Mouse (Mus musculus): ENCODE measurements around the gene Dio3.

Gene Dio3

DNA sequence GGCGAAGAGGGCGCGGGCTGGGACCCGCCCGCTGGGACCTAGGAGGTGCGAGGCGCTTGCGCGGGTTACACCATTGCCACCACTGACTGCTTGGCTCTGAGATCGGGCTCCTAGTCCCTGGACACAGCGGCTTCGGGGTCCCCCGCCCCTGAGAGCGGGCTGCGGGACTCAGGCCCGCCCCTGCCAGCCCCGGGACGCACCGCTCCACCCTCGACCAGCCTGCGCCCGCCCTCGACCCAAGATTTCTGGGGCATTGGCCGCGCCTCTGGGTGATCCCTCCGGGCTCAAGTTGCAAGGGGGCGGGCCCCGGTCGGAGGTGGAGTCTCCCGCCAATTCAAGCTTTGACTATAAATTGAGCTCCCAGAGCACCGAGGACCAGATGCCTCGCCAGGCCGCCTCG is at the start of gene Dio3:
Gene Dio3, plus strand, starts transcription at position 216 of the 400 bp plus-strand sequence.
- DNase-seq = no peak

DNA sequence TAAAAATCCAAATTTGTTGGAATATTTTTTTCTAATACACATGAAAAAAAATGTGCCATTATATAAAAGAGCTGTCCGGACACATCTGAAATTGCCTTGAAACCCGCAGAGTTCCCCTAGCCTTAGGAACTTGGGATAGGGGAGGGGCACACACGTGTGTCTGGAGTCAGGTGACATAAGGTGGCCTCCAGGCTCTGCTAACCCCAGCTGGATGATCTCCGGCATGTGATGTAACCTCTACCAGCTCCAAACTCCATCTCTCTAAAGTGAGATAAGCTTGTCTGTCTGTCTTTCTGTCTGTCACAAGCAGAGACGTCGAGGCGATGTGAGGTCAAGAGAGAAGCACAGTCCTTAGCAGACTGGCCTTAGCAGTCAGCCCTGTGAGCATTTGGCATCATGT is 48.6 kb upstream of the Dio3 start:
- no peak for DNase-seq

DNA sequence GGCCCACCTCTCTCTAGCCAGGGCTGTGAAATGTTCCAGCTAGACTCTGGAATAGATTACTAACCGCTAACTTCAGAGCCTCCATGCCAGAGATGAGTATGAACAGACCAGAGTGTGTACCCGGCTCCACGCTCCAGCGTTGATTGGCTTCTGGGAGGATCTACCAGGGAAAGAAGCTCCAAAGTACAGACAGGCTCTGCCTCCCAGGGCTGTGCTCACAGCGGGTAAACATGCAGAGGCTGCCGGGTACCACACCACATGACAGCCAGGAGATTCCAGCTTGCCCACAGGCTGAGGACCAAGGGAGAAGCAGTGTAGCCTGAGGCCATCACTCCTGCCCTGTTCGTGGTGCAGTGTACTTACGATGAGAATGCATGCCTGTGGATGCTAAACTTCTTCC is 48.1 kb upstream of the Dio3 start:
- no peak for DNase-seq

DNA sequence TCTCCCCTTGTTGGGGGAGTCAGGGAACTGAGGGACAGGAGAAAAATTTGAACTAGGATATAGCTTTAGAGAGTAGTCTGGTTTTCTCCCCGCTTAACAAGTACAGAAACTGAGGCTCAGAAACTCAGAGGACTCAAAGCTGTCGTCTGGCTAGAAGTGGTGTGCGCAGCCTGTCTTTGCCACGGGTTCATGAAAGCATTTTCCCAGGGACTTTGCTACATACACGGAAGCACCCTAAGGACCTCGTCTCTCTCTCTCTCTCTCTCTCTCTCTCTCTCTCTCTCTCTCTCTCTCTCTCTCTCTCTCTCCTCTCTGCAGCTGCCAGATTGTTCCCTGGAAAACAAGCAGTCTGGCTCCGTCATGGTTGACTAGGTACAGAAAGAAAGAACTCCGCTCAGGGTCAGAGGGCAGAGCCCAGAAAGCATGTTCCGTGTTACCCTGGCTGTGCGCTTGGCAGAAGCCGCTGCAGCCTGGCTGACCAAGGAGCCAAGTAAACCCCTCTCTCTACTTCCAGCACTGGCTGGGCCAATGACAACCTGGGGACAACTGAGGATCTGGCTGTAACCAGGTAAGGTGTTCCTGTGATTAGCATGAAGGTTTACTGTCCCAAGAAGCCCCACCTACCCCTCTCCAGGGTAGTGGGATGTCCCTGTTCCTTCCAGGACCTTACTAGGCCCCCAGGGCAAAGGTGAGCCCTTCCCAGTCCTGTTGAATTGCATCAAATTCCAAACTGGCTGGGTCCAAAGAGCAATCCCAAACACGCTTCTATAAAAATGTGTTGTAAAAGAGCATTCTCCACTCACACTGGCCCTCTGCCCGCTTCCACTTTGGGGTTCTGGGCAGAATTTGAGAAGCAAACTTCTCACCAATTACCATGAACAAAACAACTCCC is 46.9 kb upstream of the Dio3 start:
- DNase-seq = no peak

DNA sequence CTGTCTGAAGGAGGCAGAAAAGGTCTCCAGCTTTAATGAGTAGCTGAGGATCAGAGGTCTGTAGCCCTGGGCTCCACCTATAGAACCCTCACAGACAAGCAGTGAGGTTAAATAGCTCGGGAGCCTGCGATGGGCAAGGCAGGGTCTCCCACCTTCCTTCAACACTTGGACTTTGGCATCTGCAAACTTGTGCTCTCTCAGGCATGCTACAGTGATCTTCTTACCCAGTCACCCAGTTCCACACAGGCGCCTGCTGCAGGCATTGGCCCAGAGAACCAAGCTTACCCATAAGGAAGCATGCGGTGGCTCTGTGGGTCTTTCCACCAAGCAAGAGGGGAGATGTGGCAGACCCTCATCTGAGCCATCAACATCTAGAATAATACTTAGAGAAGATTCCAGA is 43.0 kb upstream of the Dio3 start:
- DNase-seq = no peak

DNA sequence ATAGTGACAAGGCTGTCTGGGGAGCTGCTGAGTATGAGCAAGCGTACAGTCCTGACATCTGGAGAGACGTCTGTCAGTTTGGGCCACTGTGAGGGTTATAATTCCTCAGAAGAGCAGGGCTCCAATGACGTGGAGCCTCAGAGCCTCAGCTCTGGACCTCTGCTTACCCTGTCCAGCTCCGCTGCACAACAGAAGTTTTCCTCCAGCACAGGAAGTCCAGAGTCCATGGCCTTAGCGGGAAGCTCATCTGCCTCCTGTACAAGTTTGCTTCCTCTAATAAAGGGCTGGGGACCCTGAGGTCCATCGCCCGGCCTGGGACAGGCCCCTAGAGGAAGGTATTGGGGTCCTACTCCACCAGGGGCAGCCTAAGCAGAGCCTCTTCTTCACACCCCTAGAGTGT is 41.8 kb upstream of the Dio3 start:
- no peak for DNase-seq

DNA sequence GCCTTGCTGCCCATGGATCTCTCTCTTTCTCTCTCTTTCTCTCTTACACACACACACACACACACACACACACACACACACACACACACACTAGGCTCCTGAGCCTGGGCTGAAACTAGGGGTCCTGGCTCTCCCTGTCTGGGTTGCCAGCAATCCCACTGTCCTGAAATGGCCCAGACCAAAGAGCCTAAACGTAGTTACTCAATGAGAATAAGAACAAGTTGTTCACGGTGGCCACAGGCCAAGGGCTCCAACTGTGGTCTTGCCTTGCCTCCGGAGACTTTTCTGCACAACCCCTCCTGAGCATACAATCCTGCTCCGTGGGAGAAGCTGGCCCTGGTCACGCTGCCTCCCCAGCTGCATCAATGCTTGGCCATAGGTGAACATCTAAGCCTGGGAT is 39.5 kb upstream of the Dio3 start:
- no peak for DNase-seq

DNA sequence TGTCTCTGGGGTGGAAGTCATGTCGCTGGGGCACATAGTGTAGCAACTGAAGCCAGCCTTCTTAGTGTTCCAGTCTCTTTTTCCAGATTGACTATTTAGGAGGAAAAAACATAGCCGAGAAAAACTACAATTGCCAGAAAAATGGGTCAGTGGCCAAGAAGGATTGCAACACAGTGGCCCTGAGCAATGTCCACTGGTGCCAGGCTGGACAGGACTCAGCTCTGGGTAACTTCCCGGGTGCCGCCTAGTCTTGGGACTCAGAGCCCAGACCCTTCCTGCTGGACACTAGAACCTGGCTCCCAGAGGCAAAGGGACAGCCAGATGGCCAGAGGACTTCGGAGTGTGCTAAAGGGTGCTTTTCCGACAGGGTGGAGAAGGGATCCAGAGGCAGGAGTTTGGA is 34.3 kb upstream of the Dio3 start:
- DNase-seq = no peak

DNA sequence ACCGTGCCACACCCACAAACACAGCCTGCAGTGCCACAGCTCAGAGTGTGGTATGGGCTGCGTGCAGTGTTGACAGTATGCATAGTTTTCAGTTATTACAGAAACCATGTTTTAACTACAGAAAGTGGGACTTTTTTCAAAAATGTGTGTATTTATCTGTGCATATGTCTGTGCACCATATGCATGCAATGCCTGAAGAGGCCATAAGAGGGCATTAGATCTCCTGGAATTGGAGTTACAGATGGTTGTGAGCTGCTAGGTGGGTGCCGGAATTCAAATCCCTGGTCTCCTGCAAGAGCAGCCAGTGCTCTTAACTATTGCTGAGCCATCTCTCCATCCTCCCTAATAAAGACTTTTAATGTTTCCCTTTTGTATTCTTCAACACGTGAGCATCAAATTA is 33.4 kb upstream of the Dio3 start:
- DNase-seq = no peak

DNA sequence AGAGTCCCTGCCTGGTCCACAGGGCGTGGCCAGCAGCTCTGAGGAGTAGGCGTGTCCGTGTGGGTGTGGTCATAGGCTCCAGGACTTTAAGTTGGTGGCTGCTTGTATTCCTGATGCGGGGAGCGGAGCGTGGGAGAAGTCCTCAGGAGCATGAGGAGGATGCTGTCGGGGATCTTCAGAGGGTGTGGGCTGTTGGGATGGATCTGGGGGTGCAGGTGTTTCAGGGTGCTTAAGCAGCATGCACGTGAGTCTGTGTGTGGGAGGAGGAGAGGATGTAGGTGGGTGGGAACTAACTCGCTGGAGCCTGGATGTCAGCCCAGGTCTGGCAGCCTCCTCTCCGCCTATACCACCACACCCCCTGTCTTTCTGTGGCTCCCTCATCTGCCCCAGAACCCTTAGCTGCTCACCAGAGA is 26.7 kb upstream of the Dio3 start:
- DNase-seq = no peak

DNA sequence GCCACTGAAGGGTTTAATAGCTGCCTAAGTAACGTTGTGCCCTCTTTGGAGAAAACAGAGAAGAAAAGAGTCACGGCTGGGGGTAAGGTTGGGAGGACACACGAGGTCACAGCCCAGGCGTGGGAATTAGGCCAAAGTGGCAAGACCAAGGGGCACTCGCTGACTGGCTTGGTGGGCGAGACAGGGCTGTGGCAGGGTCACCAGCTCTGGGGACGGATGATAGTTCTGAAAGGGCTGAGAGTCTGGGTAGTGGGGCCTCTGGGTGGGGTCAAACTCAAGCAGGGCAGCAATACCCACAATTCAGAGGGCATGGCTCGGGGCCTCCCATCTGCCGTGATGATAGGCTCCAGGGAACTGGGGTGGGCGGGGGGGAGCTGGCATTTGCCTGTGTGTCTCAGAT is 23.1 kb upstream of the Dio3 start:
- no peak for DNase-seq

DNA sequence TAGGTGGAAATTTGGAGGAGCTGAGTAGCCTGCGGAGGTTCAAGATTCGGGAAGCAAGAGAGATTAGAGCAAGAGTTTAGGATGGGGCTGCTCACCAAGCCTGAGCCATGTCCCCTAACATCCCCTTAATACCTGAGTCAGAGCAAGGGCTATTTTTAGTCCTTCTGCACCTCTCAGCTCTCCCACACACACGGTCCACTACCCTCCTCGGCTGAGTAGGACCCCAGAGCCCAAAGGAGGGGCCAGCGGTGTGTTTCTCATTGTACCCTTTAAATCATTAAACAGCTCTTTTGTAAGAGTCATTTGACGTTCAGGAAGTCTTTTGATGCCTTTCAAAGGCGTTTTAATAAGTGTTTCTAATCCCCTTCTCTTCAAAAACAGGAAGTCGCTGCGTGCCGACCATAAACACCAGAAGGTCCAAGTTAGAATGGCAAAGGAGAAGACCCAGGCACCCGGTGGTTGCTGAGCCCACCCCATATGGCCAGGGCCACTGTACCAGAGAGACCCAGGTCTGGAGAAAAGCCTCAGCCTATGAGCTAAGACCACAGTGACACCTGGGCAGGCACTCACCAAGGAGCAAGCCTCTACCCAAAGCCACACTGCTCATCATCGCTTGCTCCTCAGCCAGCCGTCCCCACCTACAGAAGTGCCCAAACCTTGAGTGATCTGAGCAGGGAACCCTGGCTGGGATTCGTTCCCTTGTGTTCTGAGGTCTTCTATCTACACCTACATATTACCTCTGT is 22.2 kb upstream of the Dio3 start:
- no peak for DNase-seq

DNA sequence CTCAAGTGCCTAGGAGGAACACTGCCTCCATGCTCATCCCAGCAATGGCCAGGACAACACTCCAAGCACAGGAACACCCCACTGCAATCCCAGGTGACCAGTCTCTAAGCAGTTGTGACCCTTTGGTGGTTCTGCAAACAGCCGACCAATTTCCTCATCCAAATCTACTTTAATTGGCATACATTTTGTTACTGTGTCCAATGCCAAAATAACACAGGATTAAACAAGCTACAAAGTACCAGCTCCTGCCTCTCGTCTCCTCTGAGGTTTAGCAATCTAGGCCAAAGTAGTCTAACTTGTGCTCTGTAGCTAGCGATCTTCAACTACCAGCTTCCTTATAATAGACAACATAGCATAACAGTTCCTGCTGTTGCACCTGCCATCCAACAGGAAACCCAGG is 10.6 kb upstream of the Dio3 start:
- DNase-seq = no peak

DNA sequence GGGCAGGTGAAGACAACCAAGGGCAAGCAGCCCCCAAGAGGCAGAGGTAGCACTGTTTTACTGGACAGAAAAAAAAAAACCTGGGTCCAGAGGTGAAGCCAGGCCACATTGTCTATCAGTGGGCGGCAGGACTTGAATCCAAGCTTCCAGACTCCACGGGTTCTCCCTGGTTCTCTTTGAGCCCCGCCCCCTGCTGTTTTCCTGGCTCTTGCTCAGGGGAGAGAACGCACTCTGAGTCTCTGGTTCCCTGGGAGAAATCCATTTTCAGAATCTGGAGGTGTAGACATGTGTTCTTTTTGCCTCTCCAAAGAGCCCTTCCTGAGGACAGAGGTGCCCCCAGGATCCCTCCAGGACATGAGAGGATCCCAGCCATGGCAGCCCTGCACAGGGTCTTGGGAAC is 9.2 kb upstream of the Dio3 start:
- no peak for DNase-seq

DNA sequence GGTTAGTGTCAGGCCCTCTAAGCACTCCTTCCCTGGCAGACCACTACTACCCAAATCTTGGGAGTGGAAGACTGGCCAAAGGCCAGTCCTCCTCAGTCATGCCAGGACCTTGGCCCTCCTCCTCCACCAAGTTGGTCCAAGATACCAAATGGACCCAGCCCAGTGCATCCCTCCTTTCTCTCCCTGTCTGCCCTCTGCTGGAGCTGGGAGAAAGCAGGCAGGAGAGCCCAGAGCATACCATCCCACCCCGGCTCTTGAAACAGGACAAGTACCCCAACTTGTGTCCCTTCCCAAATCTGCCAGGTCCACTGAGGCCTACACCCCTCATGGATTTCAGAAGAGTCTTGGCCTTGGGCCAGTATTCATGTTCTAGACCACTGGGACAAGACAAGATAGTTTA is 2.8 kb upstream of the Dio3 start:
- no peak for DNase-seq

DNA sequence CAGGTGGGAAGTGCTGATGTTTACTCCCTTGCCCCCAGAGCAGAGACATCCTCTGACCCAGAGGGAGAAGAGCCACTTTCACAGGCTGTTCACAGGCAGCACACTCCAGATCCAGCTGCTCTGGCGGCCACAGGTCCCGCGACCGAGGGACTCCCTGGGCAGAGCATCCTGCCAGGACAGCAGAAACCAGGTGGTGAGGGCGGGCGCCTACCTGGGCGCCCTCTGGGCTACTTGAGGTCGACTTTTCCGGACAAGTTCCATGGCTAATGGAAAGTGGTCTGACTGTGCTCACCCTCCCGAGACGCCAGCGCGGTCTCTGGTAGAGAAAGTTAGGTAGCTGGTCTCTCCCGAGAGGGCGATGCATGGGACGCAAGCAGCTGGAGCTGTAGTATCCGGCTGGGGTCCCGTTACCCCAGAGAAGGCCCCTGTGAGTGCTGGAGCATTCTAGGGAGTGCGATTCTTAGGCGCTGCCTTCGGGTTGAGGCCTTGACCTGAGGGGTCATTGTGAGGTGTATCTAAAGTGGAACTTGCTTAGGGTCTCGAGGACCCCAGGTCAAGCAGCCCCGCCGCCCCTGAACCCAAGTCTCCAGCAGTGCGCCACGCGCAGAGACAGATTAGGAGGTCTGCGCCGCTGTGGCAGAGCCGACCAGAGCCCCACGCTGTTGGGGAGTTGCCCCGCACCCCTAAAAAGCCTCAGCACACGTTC is 1.5 kb upstream of the Dio3 start:
- no peak for DNase-seq

DNA sequence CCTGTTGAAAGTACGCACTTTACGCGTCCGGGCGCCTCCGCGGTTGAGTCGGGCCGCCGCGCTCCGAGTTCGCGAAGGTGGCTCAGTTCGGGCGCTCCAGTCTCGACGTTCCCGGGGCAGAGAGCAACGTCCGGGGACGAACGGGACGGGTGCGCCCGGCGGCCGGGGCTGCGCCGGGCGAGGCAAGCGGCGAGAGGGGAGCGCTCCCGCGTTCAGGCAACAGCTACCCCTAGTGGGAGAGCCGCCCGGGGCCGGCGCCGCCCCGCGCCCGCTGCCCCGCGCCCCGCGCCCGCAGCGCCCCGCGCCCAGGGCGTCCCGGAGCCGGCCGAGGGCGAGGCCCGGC is 932 bp upstream of the Dio3 start:
- no peak for DNase-seq

DNA sequence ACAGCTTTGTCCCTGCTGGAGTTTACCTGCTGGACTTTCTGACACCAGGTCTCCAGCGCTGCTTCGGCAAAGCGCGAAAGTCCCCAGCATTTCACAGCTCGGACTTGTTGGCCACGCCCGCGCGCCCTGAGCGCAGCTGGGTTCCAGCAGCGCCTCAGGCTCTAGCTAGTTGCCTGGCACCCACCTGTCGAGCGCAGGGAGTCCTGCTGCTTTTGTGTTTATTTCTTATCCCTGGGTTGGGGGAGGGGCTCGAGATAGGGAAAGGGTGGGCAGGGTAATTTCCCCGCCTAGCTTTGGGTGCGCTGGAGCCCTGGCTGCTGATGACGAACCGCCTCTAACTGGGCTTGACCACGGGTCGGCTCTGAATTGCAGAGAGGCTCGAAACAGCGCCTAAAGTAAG is 1.5 kb downstream of the Dio3 start:
- no peak for DNase-seq

DNA sequence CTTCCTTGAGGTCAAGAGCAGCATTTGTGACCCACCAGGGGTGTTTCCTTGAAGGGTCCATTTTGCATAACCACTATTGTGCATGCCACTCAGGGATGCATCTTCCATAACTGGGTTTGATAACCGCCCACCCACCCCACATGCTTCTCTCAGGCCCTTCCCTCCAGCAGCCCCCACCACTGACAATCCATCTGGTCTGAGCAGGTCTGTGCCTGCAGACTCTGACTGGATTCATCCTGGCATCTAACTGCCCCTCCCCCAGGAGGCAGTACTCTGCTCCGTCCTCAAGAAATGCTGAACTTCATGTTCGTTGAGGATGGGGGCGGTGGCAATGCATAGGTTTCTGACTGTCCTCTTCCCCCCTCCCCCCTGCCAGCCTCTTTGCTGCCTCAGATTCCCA is 4.9 kb downstream of the Dio3 start:
- no peak for DNase-seq

DNA sequence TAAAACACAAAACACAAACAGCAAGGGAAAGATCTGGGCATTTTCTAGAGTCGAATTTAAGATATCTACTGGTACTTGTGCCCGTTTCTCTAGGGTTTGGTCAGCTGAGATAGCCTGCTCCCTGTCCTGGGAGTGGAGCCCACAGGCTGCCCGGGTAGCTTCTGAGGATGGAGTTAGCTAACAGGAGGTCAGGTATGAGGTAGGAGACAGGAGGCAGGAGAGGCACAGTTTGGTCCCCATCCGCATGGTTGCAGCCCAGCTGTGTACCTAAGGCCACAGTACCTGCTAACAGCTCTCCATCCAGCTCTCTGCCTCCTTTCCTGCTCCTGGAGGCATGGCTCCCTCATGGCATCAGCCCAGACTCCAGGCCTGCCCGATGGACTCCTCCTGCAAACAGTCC is 13.9 kb downstream of the Dio3 start:
- DNase-seq = no peak

DNA sequence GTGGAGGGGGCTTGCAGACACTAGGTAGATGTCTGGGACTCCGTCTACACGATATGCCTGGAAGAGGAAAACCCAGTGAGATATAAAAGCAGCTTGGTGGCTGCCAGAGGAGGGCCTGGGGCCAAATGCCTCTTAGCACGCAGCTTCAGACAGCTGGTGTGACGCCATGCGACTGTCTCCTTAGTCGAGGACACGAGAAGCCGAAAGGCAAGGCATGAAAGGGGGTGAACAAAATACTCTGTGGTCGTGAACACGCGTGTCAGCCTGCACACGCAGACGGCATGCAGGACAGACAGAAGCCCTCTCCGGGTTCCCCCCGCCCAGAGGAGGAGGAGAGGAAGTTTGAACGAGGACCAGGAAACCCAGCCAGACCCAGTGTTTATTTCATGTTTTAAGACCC is 16.0 kb downstream of the Dio3 start:
- no peak for DNase-seq

DNA sequence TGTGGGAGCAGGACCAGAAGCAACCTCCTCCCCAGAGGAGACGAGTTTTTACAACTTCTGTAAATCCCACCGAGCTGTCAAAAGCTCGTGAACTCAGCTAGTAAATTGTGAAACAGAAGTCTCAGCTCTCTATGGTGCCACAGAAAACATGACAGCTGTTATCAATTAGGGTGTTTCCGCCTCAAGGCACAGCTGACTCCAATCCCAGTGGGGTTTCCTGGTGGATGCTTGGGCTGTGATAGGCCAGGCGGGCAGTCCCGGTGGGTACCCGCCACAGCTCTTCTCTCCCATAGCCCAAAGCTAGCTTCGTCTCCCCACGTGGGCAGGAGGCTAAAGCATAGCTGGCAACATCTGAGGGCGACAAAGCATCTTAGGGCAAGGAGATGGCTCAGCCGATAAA is 19.8 kb downstream of the Dio3 start:
- no peak for DNase-seq

DNA sequence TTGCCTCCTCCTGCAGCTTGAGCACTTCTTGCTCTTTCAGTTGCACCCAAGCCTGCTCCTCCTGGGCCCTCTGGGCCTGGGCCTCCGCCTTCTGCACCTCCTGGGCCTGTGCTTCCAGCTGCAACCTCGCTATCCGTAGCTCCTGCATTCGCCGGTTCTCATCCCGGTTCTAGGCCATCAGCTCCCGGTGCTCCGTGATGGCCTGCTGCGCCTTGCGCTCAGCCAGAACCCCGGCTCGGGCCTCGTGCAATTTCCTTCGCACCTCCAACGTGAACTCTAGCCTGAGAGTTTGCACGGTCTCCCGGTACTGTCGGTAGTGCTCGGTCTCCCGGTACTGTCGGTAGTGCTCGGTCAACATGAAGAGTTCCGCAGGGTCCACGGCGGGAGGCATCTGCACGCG is 40.8 kb downstream of the Dio3 start:
- DNase-seq = no peak
